Mouse (Mus musculus) spleen, adult 2 months (tissue): ENCODE results near the gene Sympk.

Source experiments
- CTCF ChIP-seq: fragments of 200-500 bp; IDR thresholded peaks from 2 replicates; pipeline ENCODE4 v1.5.1; 2011; ENCODE audit warnings: mild to moderate bottlenecking, inconsistent platforms; ENCODE audit not compliant: insufficient read depth, insufficient read length, insufficient replicate concordance; ENCODE audit errors: extremely low read depth
- POLR2A ChIP-seq: fragments of 200-500 bp; IDR thresholded peaks from 2 replicates; pipeline ENCODE4 v1.6.1; 2011; ENCODE audit warnings: low read depth, low read length, inconsistent platforms

- TF ChIP-seq POLR2A (no peak), CTCF (no peak)
These were observed 45.8 kb upstream of the Sympk start for GRCm38 (mm10) chr7:18978381-18978780.
